8 mouse cellular contexts compared by ENCODE assay signal in the genomic region with DNA sequence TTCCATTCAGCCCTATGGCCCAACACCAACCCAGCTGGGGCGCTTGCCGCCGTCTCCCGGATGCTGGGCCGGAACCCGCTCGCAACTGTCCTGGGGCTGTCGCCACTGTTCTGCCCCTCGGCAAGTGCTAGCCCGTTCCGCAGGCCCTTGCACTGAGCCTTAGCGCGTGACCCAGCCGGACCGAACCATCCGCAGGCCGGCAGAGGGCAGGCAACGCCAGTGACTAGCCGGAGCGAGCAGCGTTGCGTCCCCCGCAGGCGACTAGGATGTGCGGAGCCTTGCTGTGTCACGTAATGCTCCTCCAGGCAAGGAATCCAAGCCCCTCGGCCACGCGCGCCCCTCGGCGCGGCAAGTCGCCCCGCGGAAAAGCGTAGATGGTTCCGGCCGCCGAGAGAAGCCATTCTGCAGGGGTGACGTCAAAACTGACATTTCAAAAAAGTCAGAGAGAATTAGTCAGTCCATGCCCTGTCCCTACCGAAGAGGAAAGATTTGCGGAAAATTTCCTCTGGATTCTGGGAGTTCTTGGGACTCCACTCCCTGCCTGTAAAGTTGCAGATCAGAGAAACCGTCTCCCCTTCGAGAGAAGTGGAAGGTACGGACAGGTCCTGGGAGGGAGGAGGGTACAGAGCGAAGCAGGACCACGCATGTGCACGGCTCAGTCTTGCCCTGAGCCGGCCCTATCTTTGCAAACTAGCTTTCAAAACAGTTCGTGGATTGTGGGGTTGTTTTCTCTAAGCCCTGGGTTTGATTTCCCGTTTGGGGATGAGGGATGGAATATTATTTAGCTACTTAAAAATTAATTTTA. TPM values are rescaled to one million over a fixed set of nuclear protein-coding genes. Genes with fewer than 3 reads are reported as not detected.
A peak's percentile ranks its signal among the peaks of the same experiment; 100 is the strongest.
DNase-seq lines count a peak whose midpoint lies in the region; ATAC-seq lines count a peak whose summit lies in the region.

Flcn (minus strand) TSS at position 347 of the 805 bp plus-strand sequence.

- no peaks in the 10 kb centered on the region for H3K27me3 ChIP-seq in intestine, embryonic 14.5 days (replicated peaks; ENCODE audit: control insufficient read depth, insufficient read depth, low read length)

- H3K27ac ChIP-seq in intestine, embryonic 14.5 days (ENCODE audit: low read depth): peak within 1 kb of the TSS; percentile 98

- peak within 1 kb of the TSS; percentile 96 for H3K4me2 ChIP-seq in intestine, embryonic 14.5 days (ENCODE audit: low read length)

- DNase-seq in adrenal gland, adult (ENCODE audit: inconsistent age in 2 of 2, low spot score in 1 of 2): peak; percentile 89 to 98
- DNase-seq in embryo, embryonic 10.5 days (ENCODE audit: low spot score): peak; percentile 89
- DNase-seq in gastrocnemius, postnatal 25 days: peak; percentile 84
- DNase-seq in intestine, embryonic 14.5 days (ENCODE audit: low spot score): peak; percentile 98
- DNase-seq in left cerebral cortex, postnatal 14 days (ENCODE audit: low spot score in 2 of 2): peak; percentile 78 to 85
- DNase-seq in mesoderm, embryonic 11.5 days (ENCODE audit: low read depth, low spot score): peak; percentile 90
- peak; percentile 74 to 82 for DNase-seq in right cerebral cortex, postnatal 36 days (ENCODE audit: low spot score in 2 of 2)
- peak; percentile 91 for DNase-seq in yolk sac, embryonic 10.5 days (ENCODE audit: low spot score)

- intact Hi-C loops in left cerebral cortex, postnatal 14 days (cut with DNase I): no loop called here

- H3K4me3 ChIP-seq in intestine, embryonic 14.5 days (ENCODE audit: low read depth, low read length): peak within 1 kb of the TSS; percentile 91

- peaks cover 31% of the 10 kb centered on the region for H3K36me3 ChIP-seq in intestine, embryonic 14.5 days (ENCODE audit: control insufficient read depth, insufficient read depth, low read length)

- under 1% methylated on average over 51 of the region's 52 CpGs for WGBS in intestine, embryonic 14.5 days

- H3K9me3 ChIP-seq in intestine, embryonic 14.5 days (ENCODE audit: control insufficient read depth, low read length): no peaks in the 10 kb centered on the region

- peak; percentile 92 for ATAC-seq in intestine, embryonic 14.5 days (replicated peaks; ENCODE audit: low FRiP score, low TSS enrichment, low read depth)

- peaks cover 7% of the 10 kb centered on the region for H3K4me1 ChIP-seq in intestine, embryonic 14.5 days (replicated peaks; ENCODE audit: control insufficient read depth, insufficient read depth, low read length)

- peak within 1 kb of the TSS; percentile 97 for H3K9ac ChIP-seq in intestine, embryonic 14.5 days (ENCODE audit: low read length)

RNA-seq across cellular contexts. Expression of gene Flcn, which starts in this region (rescaled TPM):
- total RNA-seq in gastrocnemius, postnatal 25 days (2021): 10 to 100 TPM; 30.8 to 46.1 TPM
- 30.1 and 31.4 TPM in 2 replicates for polyA plus RNA-seq in intestine, embryonic 14.5 days (2014; fragmentation: Nextera tagmentation; extraction: Ambion mirVana)
- 10 to 100 TPM; 37.0 to 38.7 TPM for total RNA-seq in left cerebral cortex, postnatal 14 days (2021)

Comparison
In these comparisons a context has a peak if more than half of its experiments do, and no peak if none do; other contexts are left out.
1. Peak in every context shown above with its lines: DNase-seq, ATAC-seq, H3K4me3 ChIP-seq and H3K27ac ChIP-seq.